11 mouse cellular contexts compared by ENCODE assay signal in genomic region chr6:86322991-86323390, GRCm38 (mm10).
"Had no signal": no experiment of that assay in that cellular context is flagged by ENCODE, and none has a peak within 500 bp of the region (broad histone marks: within the 10 kb centered on the region; RNA-seq: fewer than 3 reads in every experiment).

No protein-coding gene starts in this region.

- H3K9ac ChIP-seq: liver, embryonic 13.5 days had no signal

- H3K27me3 ChIP-seq: liver, embryonic 13.5 days had no signal

- H3K27ac ChIP-seq: kidney, postnatal 0 days; left cerebral cortex, adult 2 months; liver, embryonic 13.5 days had no signal

- H3K9me3 ChIP-seq: liver, embryonic 13.5 days had no signal

- H3K4me3 ChIP-seq: left cerebral cortex, adult 2 months; liver, embryonic 13.5 days had no signal

- H3K4me1 ChIP-seq: liver, embryonic 13.5 days had no signal

- H3K36me3 ChIP-seq: liver, embryonic 13.5 days had no signal

- DNase-seq: kidney, postnatal 36 days; layer of hippocampus, postnatal 36 days; liver, embryonic 13.5 days; lung, adult 2 months; lung, postnatal 14 days; lung, postnatal 4 days; midbrain, embryonic 14.5 days; thymus, adult 18-20 months; thymus, postnatal 4 days had no signal
